Mouse (Mus musculus) liver, postnatal 0 days (tissue): Measurements from ENCODE around the gene Klk12.

Experiments
- CTCF ChIP-seq: sonication (generic); IDR thresholded peaks from 2 replicates; pipeline ENCODE4 v1.5.1; 2016; ENCODE audit warnings: antibody characterized with exemption, low read depth
- EP300 ChIP-seq: IDR thresholded peaks from 2 replicates; pipeline ENCODE4 v1.6.1; 2016; ENCODE audit warnings: antibody characterized with exemption, low read depth, mild to moderate bottlenecking

DNA sequence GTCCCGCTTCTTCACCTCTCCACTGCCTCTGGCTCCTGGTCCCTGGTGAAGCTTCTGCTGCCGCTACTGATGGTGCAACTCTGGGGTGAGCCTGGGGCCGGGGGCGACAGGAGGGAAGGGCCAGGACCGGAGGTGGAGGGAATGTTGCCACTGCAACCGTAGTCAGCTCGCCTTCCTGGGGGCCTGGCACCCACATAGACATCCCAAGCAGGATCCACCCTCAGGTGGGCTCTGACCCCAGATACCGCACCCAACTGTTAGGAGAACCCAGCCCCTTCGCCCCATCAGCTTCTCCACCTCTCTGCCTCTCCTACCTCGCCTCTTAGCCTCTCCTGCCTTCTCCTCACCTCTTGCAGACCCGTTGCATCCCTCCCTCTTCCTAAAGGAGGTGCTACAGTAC is 12.8 kb downstream of the Klk12 start:
- TF ChIP-seq CTCF, result no peak
- no peak for TF ChIP-seq EP300
